Mouse (Mus musculus): ENCODE measurements around the gene Daam1. TPM values are rescaled to one million over a fixed set of nuclear protein-coding genes. Genes with fewer than 3 reads are reported as not detected.
A peak's percentile ranks its signal among the peaks of the same experiment; 100 is the strongest.

Gene Daam1
- polyA plus RNA-seq (2015; fragmentation: Nextera tagmentation; extraction: Ambion mirVana): 3.6 and 4.5 TPM in 2 replicates

DNA sequence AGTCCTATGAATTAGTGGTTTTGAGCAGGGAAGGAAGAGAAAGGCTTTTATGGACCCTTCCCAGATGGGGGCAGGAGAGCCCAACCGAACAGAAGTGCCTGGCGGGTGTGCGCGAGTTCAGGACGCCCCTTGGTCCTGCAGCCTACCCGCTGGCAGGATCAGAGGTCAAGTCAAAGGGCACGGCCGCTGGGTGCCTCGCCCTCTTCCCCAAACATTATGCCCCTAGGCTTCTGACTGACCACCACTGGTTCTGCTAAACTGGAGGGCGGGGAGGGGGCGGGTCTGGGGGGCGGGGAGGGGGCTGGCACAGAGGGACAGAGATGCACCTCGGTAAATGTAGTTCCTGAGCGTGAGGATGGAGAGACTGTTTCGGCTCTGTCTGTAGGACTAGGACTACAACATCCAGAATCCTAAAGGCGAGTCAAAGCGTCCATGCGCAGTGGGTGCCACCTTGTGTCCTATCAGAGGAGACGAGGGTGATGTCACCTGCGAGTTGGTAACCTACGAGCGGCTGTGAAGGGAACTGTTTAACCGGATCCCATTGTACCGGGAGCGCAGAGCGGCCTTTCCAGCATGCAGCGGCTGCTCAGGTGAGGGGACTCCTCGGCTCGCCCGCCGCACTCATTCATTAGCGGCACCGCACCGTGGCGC lies at the start of gene Daam1:
TSS of gene Daam1 (plus strand) at position 472 of the 651 bp plus-strand sequence.
- Histone ChIP-seq H3K36me3 (replicated peaks; ENCODE audit: insufficient read depth, low read length) (no peaks in the 10 kb centered on the region), H3K27ac (ENCODE audit: low read depth) (peak within 1 kb of the TSS; percentile 94), H3K27me3 (ENCODE audit: insufficient read depth, low read length) (no peaks in the 10 kb centered on the region), H3K9ac (replicated peaks) (peak within 1 kb of the TSS; percentile 81), H3K9me3 (ENCODE audit: low read length) (no peaks in the 10 kb centered on the region), H3K4me1 (ENCODE audit: insufficient read depth) (peaks cover 26% of the 10 kb centered on the region), H3K4me2 (ENCODE audit: low read depth, low read length) (peak within 1 kb of the TSS; percentile 89), H3K4me3 (ENCODE audit: low read depth, low read length) (peak within 1 kb of the TSS; percentile 89)
- WGBS (ENCODE audit: insufficient replicate concordance): 0% methylated on average over 34 of the region's 35 CpGs
- DNase-seq (peak; percentile 91), ATAC-seq (peak; percentile 98)
- TF ChIP-seq CTCF (IDR thresholded peaks at IDR 0.05; ENCODE audit: low read depth) (peak; percentile 52), EP300 (IDR thresholded peaks at IDR 0.05; ENCODE audit: low read depth) (no peak)

DNA sequence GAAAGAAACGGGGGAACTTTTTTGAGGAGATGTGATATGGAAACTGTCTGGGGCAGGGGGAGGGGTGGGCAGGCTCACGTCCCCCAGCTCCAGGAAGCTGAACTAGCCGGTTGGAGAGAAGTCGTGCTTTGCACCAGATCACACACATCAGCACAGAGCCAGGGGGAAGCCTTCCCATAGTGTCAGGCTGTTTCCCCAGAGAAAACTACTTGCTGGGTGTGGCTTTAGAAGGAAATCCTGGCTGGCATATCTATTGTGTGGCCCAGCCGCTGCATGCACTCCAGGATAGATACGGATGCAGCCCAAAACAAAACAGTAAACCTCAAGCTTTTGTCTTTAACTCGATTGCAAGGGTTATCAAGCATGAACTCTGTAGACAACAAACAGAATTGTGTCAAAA lies 49.7 kb upstream of the Daam1 start:
- Histone ChIP-seq H3K27ac (ENCODE audit: low read depth) (no peak overlapping the region), H3K4me1 (ENCODE audit: insufficient read depth) (no peaks in the 10 kb centered on the region), H3K9me3 (ENCODE audit: low read length) (no peaks in the 10 kb centered on the region), H3K4me2 (ENCODE audit: low read depth, low read length) (no peak overlapping the region), H3K9ac (replicated peaks) (no peak overlapping the region), H3K27me3 (ENCODE audit: insufficient read depth, low read length) (peaks cover 3% of the 10 kb centered on the region; the same call in 1 of the 2 replicates), H3K4me3 (ENCODE audit: low read depth, low read length) (no peak overlapping the region), H3K36me3 (replicated peaks; ENCODE audit: insufficient read depth, low read length) (no peaks in the 10 kb centered on the region)
- TF ChIP-seq CTCF (IDR thresholded peaks at IDR 0.05; ENCODE audit: low read depth) (no peak), EP300 (IDR thresholded peaks at IDR 0.05; ENCODE audit: low read depth) (no peak)
- 25% methylated on average over 7 of the region's 7 CpGs for WGBS (ENCODE audit: insufficient replicate concordance)
- DNase-seq (no peak), ATAC-seq (no peak)

DNA sequence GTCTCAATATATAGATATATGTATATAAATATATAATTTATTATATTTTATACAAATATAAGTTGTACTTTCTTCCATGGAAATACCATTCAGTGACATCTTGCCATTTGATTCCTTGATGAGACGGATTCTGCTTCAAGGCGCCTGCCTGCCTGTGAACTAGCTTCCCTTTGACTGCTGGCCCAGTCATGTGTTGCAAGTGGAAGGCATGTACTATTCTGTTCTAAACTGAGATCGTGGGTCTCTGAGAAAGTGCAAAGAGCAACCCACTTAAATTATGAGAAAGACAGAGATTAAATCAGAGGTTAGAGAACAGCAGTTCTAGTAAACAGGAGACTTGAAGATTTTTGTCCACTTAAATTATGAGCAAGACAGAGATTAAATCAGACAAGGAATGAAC lies 46.9 kb upstream of the Daam1 start:
- TF ChIP-seq EP300 (IDR thresholded peaks at IDR 0.05; ENCODE audit: low read depth) (no peak), CTCF (IDR thresholded peaks at IDR 0.05; ENCODE audit: low read depth) (no peak)
- Histone ChIP-seq H3K9me3 (ENCODE audit: low read length) (no peaks in the 10 kb centered on the region), H3K36me3 (replicated peaks; ENCODE audit: insufficient read depth, low read length) (no peaks in the 10 kb centered on the region), H3K4me1 (ENCODE audit: insufficient read depth) (no peaks in the 10 kb centered on the region), H3K4me3 (ENCODE audit: low read depth, low read length) (no peak overlapping the region), H3K4me2 (ENCODE audit: low read depth, low read length) (no peak overlapping the region), H3K27ac (ENCODE audit: low read depth) (no peak overlapping the region), H3K9ac (replicated peaks) (no peak overlapping the region), H3K27me3 (ENCODE audit: insufficient read depth, low read length) (no peaks in the 10 kb centered on the region)
- 74% methylated on average over 3 of the region's 3 CpGs for WGBS (ENCODE audit: insufficient replicate concordance)
- no peak for ATAC-seq
- DNase-seq: no peak

DNA sequence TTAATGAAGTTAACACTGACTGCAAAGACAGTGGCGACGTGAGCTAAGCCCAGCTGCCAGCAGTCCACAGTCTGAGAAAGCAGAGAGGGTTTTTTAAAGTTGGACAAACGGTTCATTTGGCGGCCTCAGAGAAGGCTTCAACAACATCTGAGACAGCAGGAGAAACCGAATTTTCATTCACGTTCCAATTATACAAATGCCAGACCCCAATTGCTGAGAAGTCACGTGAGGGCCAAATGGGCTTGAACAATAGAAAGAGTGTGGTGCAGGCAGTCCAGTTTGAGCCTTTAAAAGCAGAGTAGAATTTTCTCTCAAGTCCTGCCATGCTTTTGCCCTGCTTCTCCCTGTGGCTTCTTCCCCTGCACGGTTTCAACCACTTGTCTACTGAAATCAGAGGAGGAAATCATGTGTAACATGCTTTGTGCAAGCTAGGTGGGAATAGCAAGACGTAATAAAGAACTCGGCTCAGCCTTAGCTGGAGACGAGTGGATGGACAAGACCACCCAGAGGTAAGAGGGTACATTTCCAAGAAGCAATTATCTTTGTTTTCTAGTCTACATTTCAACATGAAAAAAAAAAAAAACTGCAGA lies 46.1 kb upstream of the Daam1 start:
- no peak for TF ChIP-seq CTCF (IDR thresholded peaks at IDR 0.05; ENCODE audit: low read depth)
- TF ChIP-seq EP300 (IDR thresholded peaks at IDR 0.05; ENCODE audit: low read depth): no peak
- Histone ChIP-seq H3K36me3 (replicated peaks; ENCODE audit: insufficient read depth, low read length) (no peaks in the 10 kb centered on the region), H3K9me3 (ENCODE audit: low read length) (no peaks in the 10 kb centered on the region), H3K9ac (replicated peaks) (no peak overlapping the region), H3K27me3 (ENCODE audit: insufficient read depth, low read length) (no peaks in the 10 kb centered on the region), H3K4me2 (ENCODE audit: low read depth, low read length) (no peak overlapping the region), H3K4me3 (ENCODE audit: low read depth, low read length) (no peak overlapping the region), H3K4me1 (ENCODE audit: insufficient read depth) (no peaks in the 10 kb centered on the region), H3K27ac (ENCODE audit: low read depth) (no peak overlapping the region)
- 70% methylated on average over 11 of the region's 11 CpGs for WGBS (ENCODE audit: insufficient replicate concordance)
- DNase-seq: no peak
- no peak for ATAC-seq

DNA sequence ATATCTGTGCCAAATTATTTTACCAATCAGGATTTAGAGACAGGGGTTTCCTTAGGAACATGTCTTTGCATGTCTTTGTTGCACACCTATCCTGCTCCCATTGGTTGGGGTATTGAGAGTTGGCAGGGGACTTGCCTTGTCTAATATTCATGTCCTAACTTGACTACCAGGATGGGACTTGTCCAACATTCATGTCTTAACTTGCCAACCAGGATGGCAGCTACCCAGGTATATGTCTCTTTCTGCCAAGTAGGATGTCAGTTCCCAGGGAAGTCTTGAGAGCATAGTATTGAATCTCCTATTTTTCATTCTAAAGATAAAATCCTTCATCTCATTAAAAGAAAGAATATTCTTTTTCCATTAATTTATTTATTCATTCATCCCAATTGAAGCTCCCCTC lies 44.4 kb upstream of the Daam1 start:
- Histone ChIP-seq H3K4me3 (ENCODE audit: low read depth, low read length) (no peak overlapping the region), H3K27me3 (ENCODE audit: insufficient read depth, low read length) (no peaks in the 10 kb centered on the region), H3K27ac (ENCODE audit: low read depth) (no peak overlapping the region), H3K9ac (replicated peaks) (no peak overlapping the region), H3K4me2 (ENCODE audit: low read depth, low read length) (no peak overlapping the region), H3K36me3 (replicated peaks; ENCODE audit: insufficient read depth, low read length) (no peaks in the 10 kb centered on the region), H3K4me1 (ENCODE audit: insufficient read depth) (no peaks in the 10 kb centered on the region), H3K9me3 (ENCODE audit: low read length) (no peaks in the 10 kb centered on the region)
- DNase-seq (no peak), ATAC-seq (no peak)
- TF ChIP-seq EP300 (IDR thresholded peaks at IDR 0.05; ENCODE audit: low read depth) (no peak), CTCF (IDR thresholded peaks at IDR 0.05; ENCODE audit: low read depth) (no peak)

DNA sequence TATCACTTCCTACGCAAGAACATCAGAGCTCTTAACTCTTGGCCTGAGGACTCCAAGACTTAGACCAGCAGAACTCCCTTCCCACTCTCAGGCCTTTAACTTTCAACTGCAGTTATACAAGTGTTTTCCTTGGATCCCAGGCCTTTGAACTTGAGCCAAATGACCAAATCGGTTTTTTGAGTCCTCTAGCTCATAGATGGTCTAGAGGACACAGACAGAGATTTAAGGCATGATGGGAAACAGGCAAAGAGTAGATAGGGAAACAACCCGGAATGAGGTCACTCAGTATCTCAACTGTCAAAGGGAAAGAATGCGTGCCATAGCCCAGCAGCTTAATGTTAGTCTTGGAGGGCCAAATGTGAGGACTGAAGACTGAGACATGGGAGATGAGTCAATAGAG lies 42.1 kb upstream of the Daam1 start:
- WGBS (ENCODE audit: insufficient replicate concordance): 64% methylated on average over 4 of the region's 4 CpGs
- TF ChIP-seq CTCF (IDR thresholded peaks at IDR 0.05; ENCODE audit: low read depth): no peak
- TF ChIP-seq EP300 (IDR thresholded peaks at IDR 0.05; ENCODE audit: low read depth): no peak

More for the DNA sequence above, 42.1 kb upstream of the Daam1 start:
- H3K4me2 ChIP-seq (ENCODE audit: low read depth, low read length): no peak overlapping the region
- no peak overlapping the region for H3K27ac ChIP-seq (ENCODE audit: low read depth)
- no peak overlapping the region for H3K4me3 ChIP-seq (ENCODE audit: low read depth, low read length)
- ATAC-seq (no peak), DNase-seq (no peak)
- H3K36me3 ChIP-seq (replicated peaks; ENCODE audit: insufficient read depth, low read length): no peaks in the 10 kb centered on the region
- no peaks in the 10 kb centered on the region for H3K9me3 ChIP-seq (ENCODE audit: low read length)
- no peak overlapping the region for H3K9ac ChIP-seq (replicated peaks)
- no peaks in the 10 kb centered on the region for H3K4me1 ChIP-seq (ENCODE audit: insufficient read depth)
- H3K27me3 ChIP-seq (ENCODE audit: insufficient read depth, low read length): no peaks in the 10 kb centered on the region

All from liver, postnatal 0 days (tissue).